Comparison of ENCODE assay signal across 9 mouse cellular contexts in the genomic region with DNA sequence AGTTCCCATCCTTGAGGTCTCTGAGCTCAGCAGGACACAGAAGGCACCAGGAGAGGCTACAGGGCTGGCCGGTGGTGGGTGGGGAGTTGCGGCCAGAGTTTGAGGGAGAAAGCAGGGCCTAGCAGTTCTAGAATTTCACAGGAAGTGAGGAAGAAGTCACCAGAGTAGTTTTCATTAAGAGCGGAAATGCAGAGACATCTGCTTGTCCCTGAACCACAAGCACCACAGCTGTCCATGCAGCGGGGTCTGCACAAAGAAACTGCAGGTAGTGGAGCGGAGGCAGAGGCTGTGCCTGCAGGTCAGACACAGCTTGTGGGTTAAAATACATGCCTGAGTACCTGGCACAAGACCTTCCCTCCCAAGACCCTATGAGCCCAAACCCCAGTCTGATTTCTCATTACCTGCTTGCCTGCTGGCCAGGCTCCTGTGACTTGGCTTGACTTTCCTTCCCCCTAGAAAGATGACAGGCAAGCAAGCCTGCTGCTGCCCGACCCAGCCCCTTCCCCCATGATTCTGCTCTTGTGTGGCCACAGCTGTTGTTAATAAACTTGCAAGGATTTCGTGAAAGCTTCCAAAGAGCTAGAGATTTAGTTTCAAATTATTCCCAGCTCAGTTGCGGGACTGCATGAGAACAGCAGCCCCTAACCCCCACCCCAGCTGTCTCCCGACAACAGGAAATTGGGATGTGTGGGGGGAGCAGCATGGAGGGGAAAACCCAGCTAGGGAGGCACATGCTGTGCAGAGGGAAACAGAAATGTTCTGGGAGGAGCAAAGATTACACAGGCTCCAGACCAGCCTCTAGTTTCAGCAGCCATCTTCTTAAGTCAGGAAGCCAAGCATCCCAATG. TPM values are rescaled to one million over a fixed set of nuclear protein-coding genes. Genes with fewer than 3 reads are reported as not detected.
DNase-seq lines count a peak whose midpoint lies in the region; ATAC-seq and TF ChIP-seq lines count a peak whose summit lies in the region.
"Had no signal": no experiment of that assay in that cellular context is flagged by ENCODE, and none has a peak within 500 bp of the region (broad histone marks: within the 10 kb centered on the region; RNA-seq: fewer than 3 reads in every experiment).

No protein-coding gene starts in this region.

- peak; percentile 53; the same call in 1 of the 2 replicates for ATAC-seq in heart, embryonic 13.5 days (ENCODE audit: extremely low read depth, insufficient number of reproducible peaks, low FRiP score, low TSS enrichment)

- peaks cover 13% of the 10 kb centered on the region for H3K36me3 ChIP-seq in heart, embryonic 13.5 days

- peak overlapping the region; percentile 39 for H3K4me2 ChIP-seq in heart, embryonic 13.5 days

- H3K4me3 ChIP-seq in cerebellum, adult 2 months (replicated peaks; ENCODE audit: insufficient read depth, low read depth, low read length): no peak overlapping the region
- H3K4me3 ChIP-seq in heart, embryonic 13.5 days: no peak overlapping the region
- H3K4me3 ChIP-seq: erythroblast, embryonic 14.5 days had no signal

- TF ChIP-seq CTCF in cerebellum, adult 2 months (IDR thresholded peaks at IDR 0.05; ENCODE audit: borderline replicate concordance, insufficient read depth, low read depth, low read length): no peak

- H3K27ac ChIP-seq in cerebellum, adult 2 months (ENCODE audit: insufficient read depth, low read length): peak overlapping the region; percentile 7; the same call in 1 of the 2 replicates
- H3K27ac ChIP-seq in heart, embryonic 13.5 days (replicated peaks): peak overlapping the region; percentile 89

- H3K27me3 ChIP-seq in cerebellum, adult 2 months (ENCODE audit: control insufficient read depth, insufficient read depth, low read length): no peaks in the 10 kb centered on the region
- H3K27me3 ChIP-seq in heart, embryonic 13.5 days (replicated peaks): no peaks in the 10 kb centered on the region

- peak overlapping the region; percentile 64 for H3K9ac ChIP-seq in heart, embryonic 13.5 days

- H3K4me1 ChIP-seq in cerebellum, adult 2 months (ENCODE audit: control insufficient read depth, insufficient read depth, low read length): no peaks in the 10 kb centered on the region
- peaks cover 54% of the 10 kb centered on the region for H3K4me1 ChIP-seq in heart, embryonic 13.5 days

- H3K9me3 ChIP-seq in heart, embryonic 13.5 days: no peaks in the 10 kb centered on the region

- no peak for TF ChIP-seq POLR2A in cerebellum, adult 2 months (IDR thresholded peaks at IDR 0.05; ENCODE audit: borderline replicate concordance, insufficient read depth, low read length)

- DNase-seq in cerebellum, adult 2 months: no peak
- no peak for DNase-seq in cerebellum, adult 9-11 months
- DNase-seq in embryo, embryonic 10.5 days (ENCODE audit: low spot score): peak; percentile 83
- DNase-seq in kidney, postnatal 25 days: peak; percentile 9 to 61
- DNase-seq in lung, postnatal 14 days: peak; percentile 4
- peak; percentile 37 for DNase-seq in thymus, postnatal 4 days
- DNase-seq in right cerebral cortex, adult 2 months (ENCODE audit: low spot score in 2 of 2): no peak

- WGBS in cerebellum, adult 2 months: 46% methylated on average over 9 of the region's 9 CpGs
- 46% methylated on average over 9 of the region's 9 CpGs for WGBS in heart, embryonic 13.5 days

RNA-seq across cellular contexts. Expression of a gene that starts 40.7 kb away (rescaled TPM):
- 110 and 115 TPM in 2 replicates for polyA plus RNA-seq in cerebellum, adult 2 months (2012; rRNA removed)
- polyA plus RNA-seq in heart, embryonic 13.5 days (2015; fragmentation: Nextera tagmentation; extraction: Ambion mirVana): 135 and 155 TPM in 2 replicates

Comparison
In these comparisons a context has a peak if more than half of its experiments do, and no peak if none do; other contexts are left out.
1. DNase-seq: peak in embryo, embryonic 10.5 days (single experiment), kidney, postnatal 25 days (2 of 2), lung, postnatal 14 days (single experiment) and thymus, postnatal 4 days (single experiment); none in cerebellum, adult 2 months (0 of 2), cerebellum, adult 9-11 months (single experiment) and right cerebral cortex, adult 2 months (0 of 2).